Mouse (Mus musculus) hindbrain, embryonic 13.5 days (tissue): ENCODE measurements at regions not wholly inside any gene's neighbourhood (a gene's known extent, or its start where the extent isn't known, plus 50 kb on each side); places are given as distances from the start of the nearest gene placed in this dataset.
A peak's percentile ranks its signal among the peaks of the same experiment; 100 is the strongest.

Source experiments
- ATAC-seq: fragments of 200-750 bp; cut with Nextera tagmentation; 2 replicates; pipeline ENCODE4 v1.8.0; 2017; ENCODE audit warnings: moderate TSS enrichment; ENCODE audit not compliant: low FRiP score
- H3K27ac ChIP-seq: fragments of 300-500 bp; sonication (generic); 2 replicates; pipeline ENCODE4 v1.5.1; 2015; ENCODE audit warnings: inconsistent platforms, mild to moderate bottlenecking, moderate library complexity
- H3K27me3 ChIP-seq: fragments of 300-500 bp; sonication (generic); 2 replicates; pipeline ENCODE4 v1.6.1; 2015; ENCODE audit warnings: mild to moderate bottlenecking, inconsistent platforms
- H3K36me3 ChIP-seq: fragments of 300-500 bp; sonication (generic); 2 replicates; pipeline ENCODE4 v1.6.1; 2015; ENCODE audit warnings: mild to moderate bottlenecking, inconsistent platforms
- H3K4me1 ChIP-seq: fragments of 300-500 bp; sonication (generic); replicated peaks from 2 replicates; pipeline ENCODE4 v1.6.1; 2015; ENCODE audit warnings: inconsistent platforms
- H3K4me2 ChIP-seq: fragments of 300-500 bp; sonication (generic); 2 replicates; pipeline ENCODE4 v1.6.1; 2015; ENCODE audit warnings: inconsistent platforms, mild to moderate bottlenecking, moderate library complexity
- H3K4me3 ChIP-seq: fragments of 300-500 bp; sonication (generic); 2 replicates; pipeline ENCODE4 v1.5.1; 2015; ENCODE audit warnings: mild to moderate bottlenecking, inconsistent platforms
- H3K9ac ChIP-seq: fragments of 300-500 bp; sonication (generic); 2 replicates; pipeline ENCODE4 v1.6.1; 2015; ENCODE audit warnings: mild to moderate bottlenecking, inconsistent platforms
- H3K9me3 ChIP-seq: fragments of 300-500 bp; sonication (generic); 2 replicates; pipeline ENCODE4 v1.6.1; 2016; ENCODE audit warnings: inconsistent platforms
- WGBS: fragments of 180-500 bp; shearing (Covaris S2); methylation state at CpG from one replicate; pipeline ENCODE4 v1.1.7; 2015; 5-methylcytosine and 5-hydroxymethylcytosine counted together

DNA sequence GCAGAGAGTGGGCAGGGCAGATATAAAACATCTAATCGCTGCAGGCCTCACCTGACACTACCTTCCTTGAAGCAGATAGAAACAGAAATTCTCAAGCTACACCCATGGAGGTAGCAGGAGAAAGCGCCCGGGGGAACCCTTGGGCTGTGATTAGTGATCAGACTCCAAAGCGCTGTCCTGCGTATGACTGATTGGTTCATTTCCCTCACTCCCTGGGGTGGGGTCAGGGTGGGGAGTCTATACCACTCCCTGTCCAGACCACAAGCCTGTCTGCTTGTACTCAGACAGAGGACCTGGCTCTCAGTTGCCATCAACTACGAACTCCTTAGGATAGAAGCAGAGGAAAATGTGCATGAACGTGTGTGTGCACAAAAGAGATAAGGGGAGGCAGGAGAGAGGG, 77.7 kb downstream of the Gm826 start:
- H3K4me1 ChIP-seq, result no peaks in the 10 kb centered on the region
- no peaks in the 10 kb centered on the region for H3K9me3 ChIP-seq
- no peaks in the 10 kb centered on the region for H3K27me3 ChIP-seq
- H3K4me3 ChIP-seq, result no peak overlapping the region
- H3K4me2 ChIP-seq, result no peak overlapping the region
- WGBS, result 80% methylated on average over 7 of the region's 7 CpGs
- ATAC-seq, result no peak
- no peak overlapping the region for H3K9ac ChIP-seq
- no peaks in the 10 kb centered on the region for H3K36me3 ChIP-seq
- no peak overlapping the region for H3K27ac ChIP-seq

DNA sequence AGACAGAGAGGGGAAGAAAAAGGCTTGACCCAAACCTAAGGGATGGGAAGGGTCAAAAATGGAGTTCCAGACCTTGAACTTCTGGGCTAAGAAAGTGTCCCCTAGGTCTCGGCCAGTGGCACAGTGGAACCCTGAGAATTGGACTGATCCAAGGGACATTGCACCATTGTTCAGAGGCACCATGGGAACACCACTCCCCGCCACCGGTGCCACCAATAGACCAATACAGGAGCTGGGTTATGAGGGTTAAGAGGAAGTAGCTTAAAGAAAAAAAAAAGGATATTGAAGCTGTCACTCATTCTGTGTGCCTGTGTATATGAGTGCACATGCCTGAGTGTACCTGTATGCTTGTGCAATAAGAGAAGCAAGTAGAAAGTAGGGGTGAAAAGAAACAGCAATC, 83.7 kb downstream of the Gm826 start:
- Histone ChIP-seq H3K9ac (no peak overlapping the region), H3K4me2 (no peak overlapping the region), H3K27ac (no peak overlapping the region), H3K4me1 (peaks cover 14% of the 10 kb centered on the region), H3K4me3 (no peak overlapping the region), H3K9me3 (no peaks in the 10 kb centered on the region), H3K36me3 (no peaks in the 10 kb centered on the region), H3K27me3 (no peaks in the 10 kb centered on the region)
- WGBS, result 92% methylated on average over 3 of the region's 3 CpGs
- ATAC-seq, result no peak

GRCm38 (mm10) chr2:160249104-160250093, 84.6 kb downstream of the Gm826 start:
- Histone ChIP-seq H3K4me2 (no peak overlapping the region), H3K4me1 (peaks cover 14% of the 10 kb centered on the region), H3K27me3 (no peaks in the 10 kb centered on the region), H3K27ac (no peak overlapping the region), H3K9me3 (no peaks in the 10 kb centered on the region), H3K9ac (no peak overlapping the region), H3K36me3 (no peaks in the 10 kb centered on the region), H3K4me3 (no peak overlapping the region)
- peak; percentile 66; the same call in 1 of the 2 replicates for ATAC-seq
- WGBS, result 62% methylated on average over 9 of the region's 9 CpGs

- H3K9ac ChIP-seq, result no peak overlapping the region
Observed at GRCm38 (mm10) chr2:160247286-160247685, 86.7 kb downstream of the Gm826 start.

GRCm38 (mm10) chr2:160246356-160246755, 87.6 kb downstream of the Gm826 start:
- WGBS, result 75% methylated on average over 1 of the region's 1 CpGs
- no peaks in the 10 kb centered on the region for H3K36me3 ChIP-seq
- no peak overlapping the region for H3K4me2 ChIP-seq
- H3K4me1 ChIP-seq, result peaks cover 14% of the 10 kb centered on the region
- H3K9me3 ChIP-seq, result no peaks in the 10 kb centered on the region
- no peak overlapping the region for H3K9ac ChIP-seq
- no peak overlapping the region for H3K4me3 ChIP-seq
- ATAC-seq, result no peak
- H3K27me3 ChIP-seq, result no peaks in the 10 kb centered on the region
- H3K27ac ChIP-seq, result no peak overlapping the region

More at GRCm38 (mm10) chr2:160247286-160247685, 86.7 kb downstream of the Gm826 start:
- H3K4me3 ChIP-seq, result no peak overlapping the region
- H3K36me3 ChIP-seq, result no peaks in the 10 kb centered on the region
- H3K27me3 ChIP-seq, result no peaks in the 10 kb centered on the region
- peaks cover 14% of the 10 kb centered on the region for H3K4me1 ChIP-seq
- H3K9me3 ChIP-seq, result no peaks in the 10 kb centered on the region
- no peak for ATAC-seq
- H3K27ac ChIP-seq, result no peak overlapping the region
- 87% methylated on average over 6 of the region's 6 CpGs for WGBS
- no peak overlapping the region for H3K4me2 ChIP-seq

DNA sequence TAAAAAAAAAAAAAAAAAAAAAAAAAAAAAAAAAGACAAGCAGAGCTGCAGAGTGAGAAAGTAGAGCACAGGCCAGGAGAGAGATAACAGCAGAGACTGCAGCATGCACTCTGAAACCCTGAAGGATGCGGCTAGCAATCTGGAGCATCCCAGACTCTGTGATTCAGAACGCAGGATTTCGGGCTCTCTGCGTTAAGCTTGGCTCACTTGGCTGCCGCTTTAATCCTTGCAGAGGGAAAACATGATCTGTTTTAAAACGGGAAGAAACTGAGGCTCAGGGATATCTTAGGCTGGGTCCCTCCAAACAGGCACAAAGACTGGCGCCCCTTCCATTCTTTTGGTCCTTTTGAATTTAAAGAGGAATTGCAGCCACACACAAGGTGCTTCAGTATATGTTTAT, 89.1 kb downstream of the Gm826 start:
- H3K9ac ChIP-seq, result no peak overlapping the region
- H3K27me3 ChIP-seq, result no peaks in the 10 kb centered on the region
- H3K36me3 ChIP-seq, result no peaks in the 10 kb centered on the region
- no peaks in the 10 kb centered on the region for H3K9me3 ChIP-seq
- H3K4me1 ChIP-seq, result peaks cover 14% of the 10 kb centered on the region
- 40% methylated on average over 7 of the region's 7 CpGs for WGBS
- no peak overlapping the region for H3K4me3 ChIP-seq
- no peak overlapping the region for H3K27ac ChIP-seq
- no peak for ATAC-seq
- no peak overlapping the region for H3K4me2 ChIP-seq

GRCm38 (mm10) chr2:160240531-160241379, 93.2 kb downstream of the Gm826 start:
- Histone ChIP-seq H3K9ac (no peak overlapping the region), H3K36me3 (no peaks in the 10 kb centered on the region), H3K4me3 (no peak overlapping the region), H3K4me1 (no peaks in the 10 kb centered on the region), H3K4me2 (no peak overlapping the region), H3K9me3 (0 out of 2 replicates have a peak, but pooled peaks cover 3% of the 10 kb centered on the region), H3K27me3 (no peaks in the 10 kb centered on the region), H3K27ac (no peak overlapping the region)
- WGBS, result 77% methylated on average over 12 of the region's 12 CpGs
- ATAC-seq, result no peak

DNA sequence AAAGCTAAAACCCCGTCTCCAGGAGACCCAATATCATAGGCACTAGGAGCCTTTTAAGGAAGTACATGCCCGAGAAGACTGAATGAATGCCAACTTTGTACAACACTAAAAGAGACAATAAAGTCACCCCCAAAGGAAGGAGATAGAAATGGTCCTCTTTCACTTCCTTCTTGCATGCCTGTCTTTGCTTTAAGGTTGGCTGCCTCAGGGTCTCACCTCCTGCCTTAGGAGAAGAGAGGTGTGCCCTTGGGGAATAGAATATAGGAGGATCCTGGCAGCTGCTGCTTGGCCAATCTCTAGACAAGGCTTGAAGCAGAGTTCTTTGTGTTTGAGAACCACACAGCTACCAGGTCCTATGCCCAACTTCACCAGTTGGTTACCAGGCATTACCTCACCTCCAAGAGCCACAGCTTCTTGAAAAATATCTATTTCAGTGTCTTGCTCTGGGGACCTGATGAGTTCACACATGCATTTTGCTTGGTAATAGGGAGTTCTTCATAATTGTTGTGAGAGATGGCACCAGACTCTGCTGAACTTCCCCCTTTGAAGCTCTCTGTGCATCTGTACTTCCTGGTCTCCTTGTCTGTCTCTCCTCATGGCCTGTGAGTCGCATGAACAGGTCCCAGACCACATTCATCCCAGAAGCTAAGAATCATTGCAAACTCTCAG, 96.4 kb downstream of the Gm826 start:
- ATAC-seq, result no peak
- Histone ChIP-seq H3K4me3 (no peak overlapping the region), H3K9ac (no peak overlapping the region), H3K9me3 (0 out of 2 replicates have a peak, but pooled peaks cover 4% of the 10 kb centered on the region), H3K36me3 (no peaks in the 10 kb centered on the region), H3K27me3 (no peaks in the 10 kb centered on the region), H3K4me1 (no peaks in the 10 kb centered on the region), H3K27ac (no peak overlapping the region), H3K4me2 (no peak overlapping the region)
- WGBS, result 82% methylated on average over 3 of the region's 3 CpGs

GRCm38 (mm10) chr2:160236806-160237205, 97.2 kb downstream of the Gm826 start:
- no peaks in the 10 kb centered on the region for H3K4me1 ChIP-seq
- 91% methylated on average over 7 of the region's 7 CpGs for WGBS
- H3K4me3 ChIP-seq, result no peak overlapping the region

GRCm38 (mm10) chr2:160230786-160231185, 103.2 kb downstream of the Gm826 start:
- no peaks in the 10 kb centered on the region for H3K4me1 ChIP-seq
- no peak for ATAC-seq
- no peak overlapping the region for H3K9ac ChIP-seq
- no peak overlapping the region for H3K4me2 ChIP-seq
- no peak overlapping the region for H3K27ac ChIP-seq
- no peak overlapping the region for H3K4me3 ChIP-seq
- H3K27me3 ChIP-seq, result peaks cover 12% of the 10 kb centered on the region
- 74% methylated on average over 8 of the region's 8 CpGs for WGBS
- 0 out of 2 replicates have a peak, but pooled peaks cover 2% of the 10 kb centered on the region for H3K9me3 ChIP-seq
- no peaks in the 10 kb centered on the region for H3K36me3 ChIP-seq

More at GRCm38 (mm10) chr2:160236806-160237205, 97.2 kb downstream of the Gm826 start:
- no peak overlapping the region for H3K4me2 ChIP-seq
- H3K9me3 ChIP-seq, result 0 out of 2 replicates have a peak, but pooled peaks cover 4% of the 10 kb centered on the region
- no peak for ATAC-seq
- H3K27ac ChIP-seq, result no peak overlapping the region
- no peak overlapping the region for H3K9ac ChIP-seq
- no peaks in the 10 kb centered on the region for H3K36me3 ChIP-seq
- H3K27me3 ChIP-seq, result no peaks in the 10 kb centered on the region

- Histone ChIP-seq H3K9ac (no peak overlapping the region), H3K9me3 (no peaks in the 10 kb centered on the region), H3K27ac (no peak overlapping the region), H3K4me1 (no peaks in the 10 kb centered on the region), H3K36me3 (no peaks in the 10 kb centered on the region), H3K4me2 (no peak overlapping the region), H3K27me3 (peaks cover 33% of the 10 kb centered on the region), H3K4me3 (no peak overlapping the region)
- ATAC-seq, result no peak
- WGBS, result 75% methylated on average over 8 of the region's 8 CpGs
Observed at GRCm38 (mm10) chr2:160228331-160229035, 105.5 kb downstream of the Gm826 start.
